Mouse (Mus musculus) cortical plate, adult 2 months (tissue): ENCODE data around the gene Neo1.

ENCODE experiments used
- CTCF ChIP-seq: fragments of 200-500 bp; IDR thresholded peaks from 2 replicates; pipeline ENCODE4 v1.5.1; 2011; ENCODE audit warnings: mild to moderate bottlenecking, control low read depth, low read length; ENCODE audit not compliant: insufficient read depth; ENCODE audit errors: extremely low read depth
- POLR2A ChIP-seq: fragments of 200-500 bp; IDR thresholded peaks from 2 replicates; pipeline ENCODE4 v1.6.1; 2011; ENCODE audit warnings: mild to moderate bottlenecking, low read length, control low read depth; ENCODE audit not compliant: insufficient read depth; ENCODE audit errors: extremely low read depth

- no peak for TF ChIP-seq CTCF
- no peak for TF ChIP-seq POLR2A
Observed at GRCm38 (mm10) chr9:58882686-58883085, 153.6 kb downstream of the Neo1 start.
